Mouse (Mus musculus) thymus, adult 2 months (tissue): ENCODE data around the gene Mptx2. TPM values are rescaled to one million over a fixed set of nuclear protein-coding genes. Genes with fewer than 3 reads are reported as not detected.

Experiments used
- DNase-seq: peaks from one replicate; pipeline ENCODE4 v3.0.0; 2021
- H3K27ac ChIP-seq: fragments of 200-500 bp; 2 replicates; pipeline ENCODE4 v1.5.1; 2012; ENCODE audit warnings: low read length, control low read depth; ENCODE audit not compliant: control insufficient read depth, insufficient read depth
- H3K27me3 ChIP-seq: fragments of 200-500 bp; 2 replicates; pipeline ENCODE4 v1.6.1; 2012; ENCODE audit warnings: mild to moderate bottlenecking, low read length, moderate library complexity, mixed read lengths; ENCODE audit not compliant: control insufficient read depth, insufficient read depth
- H3K36me3 ChIP-seq: fragments of 200-500 bp; 2 replicates; pipeline ENCODE4 v1.6.1; 2012; ENCODE audit warnings: mild to moderate bottlenecking, low read length, moderate library complexity; ENCODE audit not compliant: control insufficient read depth, insufficient read depth
- H3K4me1 ChIP-seq: fragments of 200-500 bp; replicated peaks from 2 replicates; pipeline ENCODE4 v1.6.1; 2012; ENCODE audit warnings: low read length; ENCODE audit not compliant: control insufficient read depth, insufficient read depth
- H3K4me3 ChIP-seq: fragments of 200-500 bp; 2 replicates; pipeline ENCODE4 v1.5.1; 2012; ENCODE audit warnings: mild to moderate bottlenecking, low read length, control low read depth, moderate library complexity; ENCODE audit not compliant: control insufficient read depth, insufficient read depth
- CTCF ChIP-seq: fragments of 200-500 bp; IDR thresholded peaks from 2 replicates; pipeline ENCODE4 v1.5.1; 2012; ENCODE audit warnings: mild to moderate bottlenecking, control low read depth, low read length, moderate library complexity, borderline replicate concordance; ENCODE audit not compliant: control insufficient read depth, poor library complexity, insufficient read depth; ENCODE audit errors: extremely low read depth
- POLR2A ChIP-seq: fragments of 200-500 bp; IDR thresholded peaks from 2 replicates; pipeline ENCODE4 v1.6.1; 2012; ENCODE audit warnings: mild to moderate bottlenecking, low read length, control low read depth, moderate library complexity; ENCODE audit not compliant: control insufficient read depth, poor library complexity, insufficient read depth; ENCODE audit errors: extremely low read depth
- WGBS: fragments of 180-500 bp; shearing (Covaris S2); methylation state at CpG from one replicate; pipeline ENCODE4 v1.1.7; 2018; 5-methylcytosine and 5-hydroxymethylcytosine counted together
- polyA plus RNA-seq: library from polyadenylated mRNA; depleted of rRNA; stranded (reverse); fragments of >200 nt; gene quantifications from 2 replicates; pipeline ENCODE4 v1.2.3, GENCODE M21; 2012; rRNA removed

The Mptx2 gene
- polyA plus RNA-seq = not detected in 2 replicates

- no peaks in the 10 kb centered on the region for H3K27me3 ChIP-seq
- TF ChIP-seq CTCF = no peak
- TF ChIP-seq POLR2A = no peak
- 81% methylated on average over 3 of the region's 3 CpGs for WGBS
- H3K4me3 ChIP-seq = no peak within 1 kb of the TSS
- no peaks in the 10 kb centered on the region for H3K4me1 ChIP-seq
- H3K27ac ChIP-seq = no peak within 1 kb of the TSS
- no peak for DNase-seq
- H3K36me3 ChIP-seq = no peaks in the 10 kb centered on the region
Measured at GRCm38 (mm10) chr1:173277677-173278076, at the start of gene Mptx2. TSS of gene Mptx2 (minus strand) at chr1:173277777.

GRCm38 (mm10) chr1:173326552-173326951, 49.0 kb upstream of the Mptx2 start:
- Histone ChIP-seq H3K27me3 (no peaks in the 10 kb centered on the region), H3K4me1 (no peaks in the 10 kb centered on the region), H3K27ac (no peak overlapping the region), H3K36me3 (no peaks in the 10 kb centered on the region), H3K4me3 (no peak overlapping the region)
- TF ChIP-seq POLR2A = no peak
- TF ChIP-seq CTCF = no peak
- 80% methylated on average over 1 of the region's 1 CpGs for WGBS
- no peak for DNase-seq

DNA sequence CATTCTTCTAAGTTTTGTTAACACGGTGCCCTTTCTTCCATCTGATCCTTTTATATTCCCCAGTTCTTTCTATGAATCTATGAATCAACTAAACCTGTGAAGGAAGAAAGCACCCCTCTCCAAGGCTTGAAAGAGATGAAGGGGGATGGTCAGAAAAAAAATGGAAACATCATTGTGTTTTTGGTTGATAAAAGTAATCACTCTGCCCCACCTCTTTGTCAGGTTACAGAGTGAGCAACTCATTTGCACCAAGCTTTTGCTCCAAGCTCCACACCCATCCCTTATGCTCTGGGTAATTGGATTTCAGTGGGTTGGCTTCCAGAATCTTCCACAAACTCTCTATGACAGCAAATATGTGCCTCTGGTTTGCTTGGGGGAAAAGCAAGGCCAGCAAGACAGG, 47.8 kb upstream of the Mptx2 start:
- Histone ChIP-seq H3K36me3 (no peaks in the 10 kb centered on the region), H3K4me1 (no peaks in the 10 kb centered on the region), H3K4me3 (no peak overlapping the region), H3K27ac (no peak overlapping the region), H3K27me3 (no peaks in the 10 kb centered on the region)
- no peak for DNase-seq
- TF ChIP-seq POLR2A (no peak), CTCF (no peak)
- 98% methylated on average over 1 of the region's 1 CpGs for WGBS

DNA sequence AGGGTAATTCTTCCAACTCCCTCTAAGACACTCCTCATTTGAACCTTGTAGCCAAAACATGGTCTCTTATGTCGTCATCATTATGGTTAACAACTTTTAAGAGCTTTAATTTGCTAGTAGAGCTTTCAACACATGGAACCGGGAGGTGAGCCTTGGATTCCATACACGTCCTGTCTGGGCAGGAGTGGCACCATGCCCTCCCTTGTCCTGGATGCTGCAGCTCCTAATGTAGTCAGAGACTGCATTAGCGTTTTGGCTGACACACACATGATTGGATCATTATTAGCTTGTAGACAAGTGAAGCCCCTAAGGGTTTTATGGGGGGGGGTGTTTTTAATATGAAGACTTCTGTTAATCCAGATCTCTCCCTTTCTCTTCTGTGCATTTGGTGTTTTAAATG, 47.4 kb upstream of the Mptx2 start:
- Histone ChIP-seq H3K4me1 (no peaks in the 10 kb centered on the region), H3K27me3 (no peaks in the 10 kb centered on the region), H3K36me3 (no peaks in the 10 kb centered on the region), H3K27ac (no peak overlapping the region), H3K4me3 (no peak overlapping the region)
- DNase-seq = no peak
- TF ChIP-seq CTCF (no peak), POLR2A (no peak)
- WGBS = 75% methylated on average over 4 of the region's 4 CpGs

GRCm38 (mm10) chr1:173323839-173324585, 46.4 kb upstream of the Mptx2 start:
- Histone ChIP-seq H3K27me3 (no peaks in the 10 kb centered on the region), H3K4me1 (no peaks in the 10 kb centered on the region), H3K27ac (no peak overlapping the region), H3K36me3 (no peaks in the 10 kb centered on the region), H3K4me3 (no peak overlapping the region)
- peak; percentile 8 for DNase-seq
- TF ChIP-seq POLR2A (no peak), CTCF (no peak)
- WGBS = 39% methylated on average over 5 of the region's 5 CpGs

DNA sequence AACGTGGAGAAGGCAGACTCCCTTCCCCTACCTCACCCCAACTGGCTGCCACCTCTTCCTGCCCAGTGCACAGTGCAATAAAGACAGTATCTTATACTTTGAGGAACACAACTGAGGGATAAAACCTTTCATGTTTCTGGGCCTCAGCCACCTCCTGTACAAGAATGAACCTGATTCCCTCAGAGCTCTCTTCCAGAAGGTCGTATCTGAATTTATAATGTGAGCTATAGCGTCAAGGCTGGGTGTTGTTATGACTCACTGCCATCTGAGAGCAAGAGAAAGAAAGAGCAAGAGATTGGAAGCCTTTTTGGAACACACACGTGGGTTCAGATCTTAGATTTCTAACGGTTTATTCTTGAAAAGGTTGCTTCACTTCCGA, 44.7 kb upstream of the Mptx2 start:
- Histone ChIP-seq H3K27me3 (no peaks in the 10 kb centered on the region), H3K36me3 (no peaks in the 10 kb centered on the region), H3K27ac (no peak overlapping the region), H3K4me3 (no peak overlapping the region), H3K4me1 (no peaks in the 10 kb centered on the region)
- TF ChIP-seq CTCF (no peak), POLR2A (no peak)
- 70% methylated on average over 6 of the region's 6 CpGs for WGBS
- no peak for DNase-seq

DNA sequence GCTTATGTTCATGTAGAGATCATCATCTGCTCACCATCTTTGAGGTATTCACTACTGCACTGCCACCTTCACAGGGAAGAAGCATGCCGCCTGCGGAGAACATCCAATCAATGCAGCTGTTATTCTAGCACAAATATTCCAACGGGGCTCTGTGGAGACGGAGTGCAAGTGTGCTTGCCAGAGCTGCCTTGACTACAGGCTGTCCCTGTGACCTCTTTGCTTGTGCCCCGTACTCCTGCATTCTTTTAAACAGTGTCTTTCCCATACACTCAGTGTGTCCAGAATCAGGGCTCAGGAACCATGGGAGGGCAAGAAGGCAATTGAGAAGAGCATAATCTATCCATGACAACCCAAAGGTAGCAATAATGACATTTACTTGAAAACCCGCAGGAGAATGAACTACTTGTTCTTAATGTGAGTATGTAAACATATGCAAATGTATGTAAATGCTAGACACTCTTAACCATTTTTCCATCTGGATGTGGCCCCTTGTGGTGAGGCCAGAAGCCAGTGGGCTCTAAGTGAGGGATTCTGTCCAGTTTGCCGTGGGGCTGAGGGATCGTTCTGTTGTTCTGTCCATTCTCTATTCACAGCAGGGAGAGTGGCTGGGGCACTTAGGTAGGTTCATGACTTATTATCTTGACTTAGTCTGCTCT, 44.1 kb upstream of the Mptx2 start:
- no peaks in the 10 kb centered on the region for H3K36me3 ChIP-seq
- no peak for TF ChIP-seq CTCF
- TF ChIP-seq POLR2A = no peak

More for the DNA sequence above, 44.1 kb upstream of the Mptx2 start:
- Histone ChIP-seq H3K4me1 (no peaks in the 10 kb centered on the region), H3K27me3 (no peaks in the 10 kb centered on the region), H3K4me3 (no peak overlapping the region), H3K27ac (no peak overlapping the region)
- no peak for DNase-seq
- 90% methylated on average over 8 of the region's 8 CpGs for WGBS
